Mouse (Mus musculus) gastrocnemius, adult 8-10 months (tissue): ENCODE measurements around the gene Bckdhb. TPM values are rescaled to one million over a fixed set of nuclear protein-coding genes. Genes with fewer than 3 reads are reported as not detected.
"Not testable (repeated sequence)": the region's sequence is repeated elsewhere in the genome, so short reads cannot be mapped to it uniquely, and the experiment has no call there.

Source experiments
- DNase-seq, 2 experiments: peaks; one replicate each; pipeline ENCODE4 v3.0.0; 2022; ENCODE audit warnings: low spot score in 2 of 2
- total RNA-seq, 4 experiments: library from RNA; stranded (reverse); gene quantifications; 2 replicates each; pipeline ENCODE4 v1.2.4; 2022

Bckdhb gene
- total RNA-seq, 4 experiments from 2014 or later: 37.0 to 61.2 (median 49.0) TPM

GRCm38 (mm10) chr9:84041631-84042277 is 116.8 kb downstream of the Bckdhb start:
- DNase-seq: no peak

GRCm38 (mm10) chr9:84042539-84042938 is 117.6 kb downstream of the Bckdhb start:
- no peak for DNase-seq

GRCm38 (mm10) chr9:84044136-84044535 is 119.2 kb downstream of the Bckdhb start:
- DNase-seq: no peak

- DNase-seq: no peak
These were observed 120.7 kb downstream of the Bckdhb start for GRCm38 (mm10) chr9:84045632-84046031.

GRCm38 (mm10) chr9:84046334-84046733 is 121.4 kb downstream of the Bckdhb start:
- DNase-seq: no peak

- no peak for DNase-seq
These were observed 122.0 kb downstream of the Bckdhb start for GRCm38 (mm10) chr9:84046961-84047360.

- no peak for DNase-seq
These were observed 122.5 kb downstream of the Bckdhb start for GRCm38 (mm10) chr9:84047436-84047835.

- DNase-seq: no peak
These were observed 124.2 kb downstream of the Bckdhb start for GRCm38 (mm10) chr9:84049142-84049541.

- DNase-seq: no peak
These were observed 126.1 kb downstream of the Bckdhb start for GRCm38 (mm10) chr9:84050867-84051635.

- no peak for DNase-seq
These were observed 130.3 kb downstream of the Bckdhb start for GRCm38 (mm10) chr9:84055125-84055807.

GRCm38 (mm10) chr9:84060781-84061180 is 135.8 kb downstream of the Bckdhb start:
- DNase-seq: not testable (repeated sequence)

- no peak for DNase-seq
These were observed 138.7 kb downstream of the Bckdhb start for GRCm38 (mm10) chr9:84063617-84064016.

GRCm38 (mm10) chr9:84064113-84064512 is 139.2 kb downstream of the Bckdhb start:
- DNase-seq: no peak

GRCm38 (mm10) chr9:84070247-84070646 is 145.3 kb downstream of the Bckdhb start:
- DNase-seq: no peak

- DNase-seq: no peak
These were observed 145.8 kb downstream of the Bckdhb start for GRCm38 (mm10) chr9:84070740-84071139.

- no peak for DNase-seq
These were observed 147.6 kb downstream of the Bckdhb start for GRCm38 (mm10) chr9:84072534-84072933.

- no peak for DNase-seq
These were observed 148.3 kb downstream of the Bckdhb start for GRCm38 (mm10) chr9:84073237-84073636.

GRCm38 (mm10) chr9:84083551-84083950 is 158.6 kb downstream of the Bckdhb start:
- no peak for DNase-seq

- no peak for DNase-seq
These were observed 159.7 kb downstream of the Bckdhb start for GRCm38 (mm10) chr9:84084686-84085085.

GRCm38 (mm10) chr9:84090316-84091063 is 165.5 kb downstream of the Bckdhb start:
- DNase-seq: no peak

- no peak for DNase-seq
These were observed 168.0 kb downstream of the Bckdhb start for GRCm38 (mm10) chr9:84092994-84093393.

- DNase-seq: peak; percentile 26 to 45
These were observed 169.2 kb downstream of the Bckdhb start for GRCm38 (mm10) chr9:84094111-84094510.
